Mouse (Mus musculus) lung, embryonic 16.5 days (tissue): ENCODE results near the gene Ublcp1. TPM values are rescaled to one million over a fixed set of nuclear protein-coding genes. Genes with fewer than 3 reads are reported as not detected.

Source experiments
- ATAC-seq: fragments of 200-750 bp; cut with Nextera tagmentation; 2 replicates; pipeline ENCODE4 v1.8.0; 2017; ENCODE audit warnings: low read depth, mild to moderate bottlenecking, moderate library complexity
- H3K27ac ChIP-seq: fragments of 300-500 bp; sonication (generic); 2 replicates; pipeline ENCODE4 v1.5.1; 2014; ENCODE audit warnings: mild to moderate bottlenecking, control low read depth, low read length
- H3K27me3 ChIP-seq: fragments of 300-500 bp; sonication (generic); 2 replicates; pipeline ENCODE4 v1.6.1; 2014; ENCODE audit warnings: low read depth, low read length, mixed read lengths; ENCODE audit not compliant: control insufficient read depth, insufficient read depth
- H3K36me3 ChIP-seq: fragments of 300-500 bp; sonication (generic); 2 replicates; pipeline ENCODE4 v1.6.1; 2014; ENCODE audit warnings: low read length; ENCODE audit not compliant: control insufficient read depth, insufficient read depth
- H3K4me1 ChIP-seq: fragments of 300-500 bp; sonication (generic); replicated peaks from 2 replicates; pipeline ENCODE4 v1.6.1; 2014; ENCODE audit warnings: low read length, mixed read lengths; ENCODE audit not compliant: control insufficient read depth, insufficient read depth
- H3K4me2 ChIP-seq: fragments of 300-500 bp; sonication (generic); 2 replicates; pipeline ENCODE4 v1.6.1; 2014; ENCODE audit warnings: low read depth, low read length, control low read depth
- H3K4me3 ChIP-seq: fragments of 300-500 bp; sonication (generic); 2 replicates; pipeline ENCODE4 v1.5.1; 2014; ENCODE audit warnings: mild to moderate bottlenecking, low read length, control low read depth
- H3K9ac ChIP-seq: fragments of 300-500 bp; sonication (generic); 2 replicates; pipeline ENCODE4 v1.6.1; 2014; ENCODE audit warnings: low read length, control low read depth
- H3K9me3 ChIP-seq: fragments of 300-500 bp; sonication (generic); 2 replicates; pipeline ENCODE4 v1.6.1; 2016; ENCODE audit warnings: low read length; ENCODE audit not compliant: control insufficient read depth
- WGBS: fragments of 180-500 bp; shearing (Covaris S2); extraction: QIAGEN DNeasy Blood & Tissue Kit; methylation state at CpG from one replicate; pipeline ENCODE4 v1.1.7; 2014; 5-methylcytosine and 5-hydroxymethylcytosine counted together
- microRNA-seq: library from miRNA; unstranded; fragments of <30 nt; microRNA quantifications from one replicate; pipeline ENCODE4, GENCODE M21; 2016
- polyA plus RNA-seq: library from polyadenylated mRNA; unstranded; fragments of >200 nt; fragmentation: Nextera tagmentation; extraction: Ambion mirVana; gene quantifications from 2 replicates; pipeline ENCODE4 v1.2.1, GENCODE M21; 2015

Ublcp1 gene
- polyA plus RNA-seq, 1 experiment from 2014 or later = 56.2 TPM

GRCm38 (mm10) chr11:44413371-44413770 lies 56.9 kb downstream of the Ublcp1 start:
- no peak overlapping the region for H3K27ac ChIP-seq
- no peak overlapping the region for H3K9ac ChIP-seq
- WGBS = 78% methylated on average over 3 of the region's 3 CpGs
- no peak overlapping the region for H3K4me2 ChIP-seq
- H3K27me3 ChIP-seq = no peaks in the 10 kb centered on the region
- no peak for ATAC-seq
- H3K9me3 ChIP-seq = no peaks in the 10 kb centered on the region
- H3K4me1 ChIP-seq = no peaks in the 10 kb centered on the region
- no peak overlapping the region for H3K4me3 ChIP-seq
- no peaks in the 10 kb centered on the region for H3K36me3 ChIP-seq

- ATAC-seq = no peak
- 73% methylated on average over 8 of the region's 8 CpGs for WGBS
- Histone ChIP-seq H3K9ac (no peak overlapping the region), H3K36me3 (no peaks in the 10 kb centered on the region), H3K9me3 (no peaks in the 10 kb centered on the region), H3K27me3 (no peaks in the 10 kb centered on the region), H3K27ac (no peak overlapping the region), H3K4me1 (no peaks in the 10 kb centered on the region), H3K4me2 (no peak overlapping the region), H3K4me3 (no peak overlapping the region)
These were observed 58.0 kb downstream of the Ublcp1 start for GRCm38 (mm10) chr11:44412276-44412675.

GRCm38 (mm10) chr11:44410413-44410812 lies 59.9 kb downstream of the Ublcp1 start:
- no peak overlapping the region for H3K4me2 ChIP-seq
- no peaks in the 10 kb centered on the region for H3K4me1 ChIP-seq
- H3K27me3 ChIP-seq = no peaks in the 10 kb centered on the region
- ATAC-seq = no peak
- H3K9me3 ChIP-seq = no peaks in the 10 kb centered on the region
- no peak overlapping the region for H3K27ac ChIP-seq
- WGBS = 46% methylated on average over 3 of the region's 3 CpGs
- H3K4me3 ChIP-seq = no peak overlapping the region
- H3K36me3 ChIP-seq = no peaks in the 10 kb centered on the region
- H3K9ac ChIP-seq = no peak overlapping the region

GRCm38 (mm10) chr11:44408626-44409025 lies 61.7 kb downstream of the Ublcp1 start:
- Histone ChIP-seq H3K4me1 (no peaks in the 10 kb centered on the region), H3K36me3 (no peaks in the 10 kb centered on the region), H3K9ac (no peak overlapping the region), H3K4me3 (no peak overlapping the region), H3K27ac (no peak overlapping the region), H3K9me3 (no peaks in the 10 kb centered on the region), H3K4me2 (no peak overlapping the region), H3K27me3 (no peaks in the 10 kb centered on the region)
- WGBS = 42% methylated on average over 5 of the region's 5 CpGs
- no peak for ATAC-seq

DNA sequence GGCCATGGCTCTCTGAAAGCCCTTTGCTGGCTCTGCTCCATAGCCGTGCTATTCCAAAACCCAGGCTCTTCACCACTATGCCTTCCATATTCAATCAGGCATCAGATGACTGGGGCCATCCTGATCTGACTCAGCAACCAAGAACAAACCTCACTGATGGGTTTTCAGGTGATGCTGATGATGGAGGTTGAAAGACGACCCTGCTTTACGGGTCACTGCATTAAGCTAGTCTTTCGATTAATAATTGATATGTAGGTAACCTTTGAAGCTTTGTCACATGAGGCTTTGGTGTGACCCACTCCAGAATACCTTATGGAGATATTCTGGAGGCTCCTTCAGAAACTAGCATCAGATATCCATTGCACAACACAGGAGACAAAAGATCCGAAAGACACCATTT lies 63.8 kb downstream of the Ublcp1 start:
- WGBS = 64% methylated on average over 5 of the region's 5 CpGs
- H3K27me3 ChIP-seq = no peaks in the 10 kb centered on the region
- H3K9me3 ChIP-seq = no peaks in the 10 kb centered on the region
- no peaks in the 10 kb centered on the region for H3K36me3 ChIP-seq
- no peaks in the 10 kb centered on the region for H3K4me1 ChIP-seq
- H3K4me3 ChIP-seq = no peak overlapping the region
- no peak for ATAC-seq
- no peak overlapping the region for H3K27ac ChIP-seq
- no peak overlapping the region for H3K9ac ChIP-seq
- no peak overlapping the region for H3K4me2 ChIP-seq

- Histone ChIP-seq H3K9ac (no peak overlapping the region), H3K4me2 (no peak overlapping the region), H3K4me1 (no peaks in the 10 kb centered on the region), H3K27ac (no peak overlapping the region), H3K4me3 (no peak overlapping the region), H3K36me3 (no peaks in the 10 kb centered on the region), H3K9me3 (no peaks in the 10 kb centered on the region), H3K27me3 (no peaks in the 10 kb centered on the region)
- WGBS = 15% methylated on average over 1 of the region's 1 CpGs
- ATAC-seq = no peak
These were observed 64.3 kb downstream of the Ublcp1 start for GRCm38 (mm10) chr11:44405961-44406360.

DNA sequence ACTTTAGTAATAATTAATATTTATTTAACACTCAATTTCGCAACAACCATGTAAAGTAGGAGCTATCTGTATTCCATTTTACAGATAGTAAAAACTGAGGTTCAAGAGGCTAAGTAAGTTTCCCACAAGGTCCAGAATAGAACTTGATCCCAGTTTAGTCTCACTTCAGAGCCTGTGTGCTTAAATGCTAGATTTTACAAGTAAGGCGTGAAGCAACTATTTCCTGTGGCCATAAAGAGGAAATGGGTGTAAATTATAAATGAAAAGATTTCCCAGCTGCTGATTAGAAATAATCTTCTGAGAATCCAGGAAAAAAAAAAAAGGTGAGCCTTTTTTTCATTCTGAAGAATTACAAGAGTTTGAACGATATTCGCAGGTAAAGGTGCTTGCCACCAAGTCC lies 65.2 kb downstream of the Ublcp1 start:
- Histone ChIP-seq H3K36me3 (no peaks in the 10 kb centered on the region), H3K4me2 (no peak overlapping the region), H3K27me3 (no peaks in the 10 kb centered on the region; the same call in 1 of the 2 replicates), H3K9me3 (no peaks in the 10 kb centered on the region), H3K9ac (no peak overlapping the region), H3K4me3 (no peak overlapping the region), H3K27ac (no peak overlapping the region), H3K4me1 (no peaks in the 10 kb centered on the region)
- WGBS = 75% methylated on average over 4 of the region's 4 CpGs
- ATAC-seq = no peak

Small RNAs within 50 kb of the gene (microRNA-seq; reads per million reads assigned to microRNA genes)
- gene Gm22121 = not detected

Other genes with a start within 250 kb of the Ublcp1 start
- gene Il12b, start 70.4 kb downstream of the Ublcp1 start, polyA plus RNA-seq = not detected in 2 replicates
- 63.1 and 65.3 TPM in 2 replicates for gene Rnf145, start 48.5 kb upstream of the Ublcp1 start, polyA plus RNA-seq
- gene Ebf1, start 146.8 kb upstream of the Ublcp1 start, polyA plus RNA-seq = 11.9 and 12.8 TPM in 2 replicates